Mouse (Mus musculus): ENCODE measurements around the gene Fam110a. TPM values are rescaled to one million over a fixed set of nuclear protein-coding genes. Genes with fewer than 3 reads are reported as not detected.
"Not testable (repeated sequence)": the region's sequence is repeated elsewhere in the genome, so short reads cannot be mapped to it uniquely, and the experiment has no call there.

Gene Fam110a
- polyA plus RNA-seq, 1 experiment, result 33.0 TPM

- H3K4me1 ChIP-seq (replicated peaks; ENCODE audit: control insufficient read depth, insufficient read depth, low read length), result peaks cover 11% of the 10 kb centered on the region
- no peak overlapping the region for H3K27ac ChIP-seq (ENCODE audit: control insufficient read depth, insufficient read depth, low read length)
- DNase-seq, result no peak
- no peaks in the 10 kb centered on the region for H3K27me3 ChIP-seq (ENCODE audit: control insufficient read depth, insufficient read depth, low read length)
- H3K36me3 ChIP-seq (ENCODE audit: control insufficient read depth, insufficient read depth, low read length), result no peaks in the 10 kb centered on the region
- TF ChIP-seq CTCF (IDR thresholded peaks at IDR 0.05; ENCODE audit: borderline replicate concordance, control insufficient read depth, extremely low read depth, insufficient read depth, low read length, poor library complexity) (no peak), POLR2A (IDR thresholded peaks at IDR 0.05; ENCODE audit: control insufficient read depth, extremely low read depth, insufficient read depth, low read length, poor library complexity) (no peak)
- whole genome bisulfite sequencing, result 89% methylated on average over 4 of the region's 4 CpGs
- no peak overlapping the region for H3K4me3 ChIP-seq (ENCODE audit: control insufficient read depth, insufficient read depth, low read length)
Observed at GRCm38 (mm10) chr2:151998932-151999331, 18.9 kb upstream of the Fam110a start.

GRCm38 (mm10) chr2:151998505-151998899 lies 18.5 kb upstream of the Fam110a start:
- no peaks in the 10 kb centered on the region for H3K27me3 ChIP-seq (ENCODE audit: control insufficient read depth, insufficient read depth, low read length)
- no peak overlapping the region for H3K4me3 ChIP-seq (ENCODE audit: control insufficient read depth, insufficient read depth, low read length)
- 93% methylated on average over 9 of the region's 9 CpGs for WGBS
- no peak for DNase-seq
- no peaks in the 10 kb centered on the region for H3K36me3 ChIP-seq (ENCODE audit: control insufficient read depth, insufficient read depth, low read length)
- no peak overlapping the region for H3K27ac ChIP-seq (ENCODE audit: control insufficient read depth, insufficient read depth, low read length)
- peaks cover 11% of the 10 kb centered on the region for H3K4me1 ChIP-seq (replicated peaks; ENCODE audit: control insufficient read depth, insufficient read depth, low read length)
- TF ChIP-seq CTCF (IDR thresholded peaks at IDR 0.05; ENCODE audit: borderline replicate concordance, control insufficient read depth, extremely low read depth, insufficient read depth, low read length, poor library complexity) (no peak), POLR2A (IDR thresholded peaks at IDR 0.05; ENCODE audit: control insufficient read depth, extremely low read depth, insufficient read depth, low read length, poor library complexity) (no peak)

- TF ChIP-seq POLR2A (IDR thresholded peaks at IDR 0.05; ENCODE audit: control insufficient read depth, extremely low read depth, insufficient read depth, low read length, poor library complexity), result no peak
- TF ChIP-seq CTCF (IDR thresholded peaks at IDR 0.05; ENCODE audit: borderline replicate concordance, control insufficient read depth, extremely low read depth, insufficient read depth, low read length, poor library complexity), result no peak
- H3K27me3 ChIP-seq (ENCODE audit: control insufficient read depth, insufficient read depth, low read length), result no peaks in the 10 kb centered on the region
- DNase-seq, result no peak
Observed at GRCm38 (mm10) chr2:151997776-151998504, 17.9 kb upstream of the Fam110a start.

GRCm38 (mm10) chr2:151997190-151997575 lies 17.2 kb upstream of the Fam110a start:
- not testable (repeated sequence) for H3K36me3 ChIP-seq (ENCODE audit: control insufficient read depth, insufficient read depth, low read length); H3K27ac ChIP-seq (ENCODE audit: control insufficient read depth, insufficient read depth, low read length); DNase-seq; H3K4me3 ChIP-seq (ENCODE audit: control insufficient read depth, insufficient read depth, low read length); H3K27me3 ChIP-seq (ENCODE audit: control insufficient read depth, insufficient read depth, low read length)
- H3K4me1 ChIP-seq (replicated peaks; ENCODE audit: control insufficient read depth, insufficient read depth, low read length), result peaks cover 11% of the 10 kb centered on the region
- WGBS, result 68% methylated on average over 2 of the region's 2 CpGs

More at GRCm38 (mm10) chr2:151997776-151998504, 17.9 kb upstream of the Fam110a start:
- Histone ChIP-seq H3K36me3 (ENCODE audit: control insufficient read depth, insufficient read depth, low read length) (no peaks in the 10 kb centered on the region), H3K4me1 (replicated peaks; ENCODE audit: control insufficient read depth, insufficient read depth, low read length) (peaks cover 11% of the 10 kb centered on the region), H3K27ac (ENCODE audit: control insufficient read depth, insufficient read depth, low read length) (no peak overlapping the region), H3K4me3 (ENCODE audit: control insufficient read depth, insufficient read depth, low read length) (no peak overlapping the region)
- WGBS, result 86% methylated on average over 8 of the region's 8 CpGs

GRCm38 (mm10) chr2:151996229-151997189 lies 16.5 kb upstream of the Fam110a start, which contains the start of gene Slc52a3:
Gene Slc52a3 (plus strand): TSS chr2:151996511.
- H3K36me3 ChIP-seq (ENCODE audit: control insufficient read depth, insufficient read depth, low read length), result no peaks in the 10 kb centered on the region
- H3K4me3 ChIP-seq (ENCODE audit: control insufficient read depth, insufficient read depth, low read length), result peak within 1 kb of the TSS; percentile 0; the same call in 1 of the 2 replicates
- WGBS, result 15% methylated on average over 35 of the region's 35 CpGs
- DNase-seq, result peak; percentile 92
- H3K27me3 ChIP-seq (ENCODE audit: control insufficient read depth, insufficient read depth, low read length), result no peaks in the 10 kb centered on the region
- H3K27ac ChIP-seq (ENCODE audit: control insufficient read depth, insufficient read depth, low read length), result no peak within 1 kb of the TSS
- peaks cover 11% of the 10 kb centered on the region for H3K4me1 ChIP-seq (replicated peaks; ENCODE audit: control insufficient read depth, insufficient read depth, low read length)
- TF ChIP-seq POLR2A (IDR thresholded peaks at IDR 0.05; ENCODE audit: control insufficient read depth, extremely low read depth, insufficient read depth, low read length, poor library complexity) (no peak), CTCF (IDR thresholded peaks at IDR 0.05; ENCODE audit: borderline replicate concordance, control insufficient read depth, extremely low read depth, insufficient read depth, low read length, poor library complexity) (peak; percentile 99)

- Histone ChIP-seq H3K27me3 (ENCODE audit: control insufficient read depth, insufficient read depth, low read length) (no peaks in the 10 kb centered on the region), H3K4me1 (replicated peaks; ENCODE audit: control insufficient read depth, insufficient read depth, low read length) (peaks cover 11% of the 10 kb centered on the region), H3K36me3 (ENCODE audit: control insufficient read depth, insufficient read depth, low read length) (no peaks in the 10 kb centered on the region), H3K27ac (ENCODE audit: control insufficient read depth, insufficient read depth, low read length) (no peak overlapping the region), H3K4me3 (ENCODE audit: control insufficient read depth, insufficient read depth, low read length) (no peak overlapping the region)
- 5% methylated on average over 22 of the region's 22 CpGs for WGBS
- TF ChIP-seq POLR2A (IDR thresholded peaks at IDR 0.05; ENCODE audit: control insufficient read depth, extremely low read depth, insufficient read depth, low read length, poor library complexity) (no peak), CTCF (IDR thresholded peaks at IDR 0.05; ENCODE audit: borderline replicate concordance, control insufficient read depth, extremely low read depth, insufficient read depth, low read length, poor library complexity) (peak; percentile 76; the same call in 1 of the 2 replicates)
- DNase-seq, result peak; percentile 79
Observed at GRCm38 (mm10) chr2:151994350-151995122, 14.5 kb upstream of the Fam110a start.

Data from thymus, adult 2 months (tissue).